Mouse (Mus musculus): Measurements from ENCODE around the gene Elp6.

- TF ChIP-seq CTCF (IDR thresholded peaks at IDR 0.05; ENCODE audit: control insufficient read depth, insufficient read depth, insufficient read length), result no peak
- no peak for TF ChIP-seq CEBPB (IDR thresholded peaks at IDR 0.05; ENCODE audit: low read depth)
- TF ChIP-seq USF1 (IDR thresholded peaks at IDR 0.05; ENCODE audit: low read depth), result no peak
Observed at GRCm38 (mm10) chr9:110268416-110268815, 36.6 kb upstream of the Elp6 start.

Data from C2C12 (cell line).